In the genomic region with DNA sequence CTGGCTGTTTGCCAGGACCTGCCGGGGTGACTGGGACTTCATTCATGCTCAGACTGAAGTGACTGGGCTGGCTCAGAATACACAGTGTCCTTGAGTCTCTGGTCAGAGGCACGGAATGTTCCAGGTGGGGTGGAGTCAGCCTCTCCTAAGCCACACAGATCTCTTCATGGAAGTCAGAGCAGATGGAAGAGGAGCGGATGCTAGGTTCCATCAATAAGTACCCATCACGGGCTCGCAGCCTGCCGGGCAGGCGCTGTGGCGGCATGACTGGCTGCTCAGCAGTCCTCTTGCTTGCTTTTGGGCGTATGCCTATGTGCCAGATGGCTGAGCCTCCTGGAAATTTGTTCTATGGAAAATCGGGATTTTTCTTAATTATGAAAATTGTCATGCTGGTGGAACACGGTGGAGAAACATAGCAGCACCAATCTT, we compare ENCODE assay signal across 10 mouse cellular contexts. TPM values are rescaled to one million over a fixed set of nuclear protein-coding genes. Genes with fewer than 3 reads are reported as not detected.
DNase-seq lines count a peak whose midpoint lies in the region; ATAC-seq and TF ChIP-seq lines count a peak whose summit lies in the region.
"Had no signal": no experiment of that assay in that cellular context is flagged by ENCODE, and none has a peak within 500 bp of the region (broad histone marks: within the 10 kb centered on the region; RNA-seq: fewer than 3 reads in every experiment).

No protein-coding gene starts in this region.

- intact Hi-C loops in heart, postnatal 25 days (cut with DNase I), result no loop called here

- no peaks in the 10 kb centered on the region for H3K4me1 ChIP-seq in heart, postnatal 0 days (ENCODE audit: control insufficient read depth, insufficient read depth)
- H3K4me1 ChIP-seq in cerebellum, adult 2 months (ENCODE audit: control insufficient read depth, insufficient read depth, low read length), result peaks cover 58% of the 10 kb centered on the region
- peaks cover 5% of the 10 kb centered on the region; the same call in 1 of the 2 replicates for H3K4me1 ChIP-seq in neural tube, embryonic 15.5 days

- no peaks in the 10 kb centered on the region for H3K27me3 ChIP-seq in heart, postnatal 0 days (ENCODE audit: control insufficient read depth, insufficient read depth, low read length)
- H3K27me3 ChIP-seq in cerebellum, adult 2 months (ENCODE audit: control insufficient read depth, insufficient read depth, low read length), result no peaks in the 10 kb centered on the region
- no peaks in the 10 kb centered on the region for H3K27me3 ChIP-seq in neural tube, embryonic 15.5 days (replicated peaks)
- H3K27me3 ChIP-seq: embryonic facial prominence, embryonic 12.5 days had no signal

- H3K9ac ChIP-seq in heart, postnatal 0 days (replicated peaks; ENCODE audit: low read depth, low read length), result no peak overlapping the region
- no peak overlapping the region for H3K9ac ChIP-seq in neural tube, embryonic 15.5 days (replicated peaks)
- H3K9ac ChIP-seq: embryonic facial prominence, embryonic 12.5 days; liver, embryonic 14.5 days had no signal

- peak; percentile 79 for ATAC-seq in heart, postnatal 0 days (ENCODE audit: insufficient read depth, low read depth)
- peak; percentile 51; the same call in 1 of the 2 replicates for ATAC-seq in neural tube, embryonic 15.5 days (ENCODE audit: low FRiP score)

- H3K4me3 ChIP-seq in heart, postnatal 0 days (ENCODE audit: low read depth, low read length), result no peak overlapping the region
- no peak overlapping the region for H3K4me3 ChIP-seq in cerebellum, adult 2 months (replicated peaks; ENCODE audit: insufficient read depth, low read depth, low read length)
- H3K4me3 ChIP-seq in neural tube, embryonic 15.5 days (replicated peaks), result no peak overlapping the region
- H3K4me3 ChIP-seq: embryonic facial prominence, embryonic 12.5 days had no signal

- 58% methylated on average over 11 of the region's 11 CpGs for WGBS in heart, postnatal 0 days
- 4% methylated on average over 11 of the region's 11 CpGs for WGBS in cerebellum, adult 2 months
- WGBS in neural tube, embryonic 15.5 days, result 74% methylated on average over 11 of the region's 11 CpGs

- TF ChIP-seq POLR2A in cerebellum, adult 2 months (IDR thresholded peaks at IDR 0.05; ENCODE audit: borderline replicate concordance, insufficient read depth, low read length), result no peak

- no peak for TF ChIP-seq CTCF in heart, postnatal 0 days (IDR thresholded peaks at IDR 0.05; ENCODE audit: low read depth)
- peak; percentile 25; the same call in 1 of the 2 replicates for TF ChIP-seq CTCF in cerebellum, adult 2 months (IDR thresholded peaks at IDR 0.05; ENCODE audit: borderline replicate concordance, insufficient read depth, low read depth, low read length)

- no peak for DNase-seq in heart, postnatal 0 days (ENCODE audit: low spot score)
- DNase-seq in heart, postnatal 25 days (ENCODE audit: low spot score), result no peak
- peak; percentile 94 to 97 for DNase-seq in cerebellum, adult 2 months
- peak; percentile 76 to 80 for DNase-seq in layer of hippocampus, postnatal 10 days (ENCODE audit: low spot score in 2 of 2)
- DNase-seq in spleen, adult 18-20 months, result no peak
- no peak for DNase-seq in kidney, adult 11 months
- DNase-seq in urinary bladder, postnatal 4 days (ENCODE audit: low spot score in 2 of 2), result no peak

- no peak for TF ChIP-seq EP300 in heart, postnatal 0 days (IDR thresholded peaks at IDR 0.05; ENCODE audit: low read depth)

- H3K36me3 ChIP-seq in heart, postnatal 0 days (replicated peaks; ENCODE audit: control insufficient read depth, insufficient read depth, low read length), result no peaks in the 10 kb centered on the region
- no peaks in the 10 kb centered on the region for H3K36me3 ChIP-seq in neural tube, embryonic 15.5 days
- H3K36me3 ChIP-seq: embryonic facial prominence, embryonic 12.5 days had no signal

- H3K27ac ChIP-seq in heart, postnatal 0 days (ENCODE audit: low read depth), result no peak overlapping the region
- H3K27ac ChIP-seq in cerebellum, adult 2 months (ENCODE audit: insufficient read depth, low read length), result peak overlapping the region; percentile 52
- H3K27ac ChIP-seq in neural tube, embryonic 15.5 days (replicated peaks), result peak overlapping the region; percentile 14
- H3K27ac ChIP-seq: embryonic facial prominence, embryonic 12.5 days; liver, embryonic 14.5 days had no signal

- H3K9me3 ChIP-seq in heart, postnatal 0 days (replicated peaks; ENCODE audit: control insufficient read depth, low read length), result no peaks in the 10 kb centered on the region
- no peaks in the 10 kb centered on the region for H3K9me3 ChIP-seq in neural tube, embryonic 15.5 days (replicated peaks)
- H3K9me3 ChIP-seq: embryonic facial prominence, embryonic 12.5 days had no signal

- H3K4me2 ChIP-seq in heart, postnatal 0 days (ENCODE audit: low read depth, low read length), result no peak overlapping the region
- no peak overlapping the region for H3K4me2 ChIP-seq in neural tube, embryonic 15.5 days
- H3K4me2 ChIP-seq: embryonic facial prominence, embryonic 12.5 days had no signal

RNA-seq across cellular contexts. Expression of gene Lrpap1, which starts 32.6 kb away (rescaled TPM):
- 35.9 and 43.7 TPM in 2 replicates for total RNA-seq in heart, postnatal 0 days (2014; rRNA removed; ENCODE audit: low replicate concordance)
- polyA plus RNA-seq in heart, postnatal 0 days (2015; fragmentation: Nextera tagmentation; extraction: Ambion mirVana), result 85.8 TPM in 2 replicates
- 10 to 100 TPM; 46.7 to 47.3 TPM for total RNA-seq in heart, postnatal 25 days (2021)
- polyA plus RNA-seq in cerebellum, adult 2 months (2012; rRNA removed), result 112 and 124 TPM in 2 replicates
- 100 to 1,000 TPM; 130 to 149 TPM for total RNA-seq in layer of hippocampus, postnatal 10 days (2021)
- 150 and 155 TPM in 2 replicates for polyA plus RNA-seq in neural tube, embryonic 15.5 days (2015; fragmentation: Nextera tagmentation; extraction: Ambion mirVana)

Comparison
In these comparisons a context has a peak if more than half of its experiments do, and no peak if none do; other contexts are left out.
1. DNase-seq: peak in cerebellum, adult 2 months (2 of 2) and layer of hippocampus, postnatal 10 days (2 of 2); none in heart, postnatal 0 days (single experiment), heart, postnatal 25 days (single experiment), spleen, adult 18-20 months (0 of 2), kidney, adult 11 months (single experiment) and urinary bladder, postnatal 4 days (0 of 2).